Mouse (Mus musculus): ENCODE measurements around the gene Ift88.

GRCm38 (mm10) chr14:57546557-57547021, 122.7 kb downstream of the Ift88 start:
- TF ChIP-seq CTCF (IDR thresholded peaks at IDR 0.05; ENCODE audit: insufficient read depth, low read length) (no peak), POLR2A (IDR thresholded peaks at IDR 0.05; ENCODE audit: borderline replicate concordance, extremely low read depth, low read depth, low read length) (no peak)
